Mouse (Mus musculus): ENCODE results near the gene Ehmt2.
"Not testable (repeated sequence)": the region's sequence is repeated elsewhere in the genome, so short reads cannot be mapped to it uniquely, and the experiment has no call there.

The Ehmt2 gene

GRCm38 (mm10) chr17:34893072-34893824, 5.0 kb upstream of the Ehmt2 start:
- no peak for DNase-seq

DNA sequence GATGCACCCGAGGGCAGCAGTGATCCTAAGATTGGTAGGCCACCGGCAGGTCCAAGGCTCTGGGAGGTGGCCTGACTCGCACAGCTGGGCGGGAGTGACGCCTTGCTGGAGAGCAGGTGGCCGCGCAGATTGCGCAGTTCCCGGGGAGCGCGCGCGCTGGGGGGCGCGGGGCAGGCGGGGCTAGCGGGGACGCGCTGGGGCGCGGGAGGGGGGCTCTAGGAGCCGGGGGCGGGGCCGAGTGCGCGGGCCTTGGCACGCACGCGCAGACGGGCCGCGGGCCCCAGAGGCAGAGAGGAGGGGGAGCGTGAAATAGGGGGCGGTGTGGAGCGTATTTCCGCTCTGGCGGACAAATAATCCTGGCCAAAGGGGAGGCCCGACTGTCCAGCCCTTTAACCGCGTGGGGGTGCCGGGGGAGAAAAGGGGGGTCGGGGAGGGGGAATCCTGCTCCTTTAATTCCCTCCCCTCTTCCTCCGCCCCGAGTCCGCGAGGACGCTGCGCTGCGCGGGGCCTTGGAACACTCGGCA, 4.1 kb upstream of the Ehmt2 start:
- peak; percentile 97 for DNase-seq

DNA sequence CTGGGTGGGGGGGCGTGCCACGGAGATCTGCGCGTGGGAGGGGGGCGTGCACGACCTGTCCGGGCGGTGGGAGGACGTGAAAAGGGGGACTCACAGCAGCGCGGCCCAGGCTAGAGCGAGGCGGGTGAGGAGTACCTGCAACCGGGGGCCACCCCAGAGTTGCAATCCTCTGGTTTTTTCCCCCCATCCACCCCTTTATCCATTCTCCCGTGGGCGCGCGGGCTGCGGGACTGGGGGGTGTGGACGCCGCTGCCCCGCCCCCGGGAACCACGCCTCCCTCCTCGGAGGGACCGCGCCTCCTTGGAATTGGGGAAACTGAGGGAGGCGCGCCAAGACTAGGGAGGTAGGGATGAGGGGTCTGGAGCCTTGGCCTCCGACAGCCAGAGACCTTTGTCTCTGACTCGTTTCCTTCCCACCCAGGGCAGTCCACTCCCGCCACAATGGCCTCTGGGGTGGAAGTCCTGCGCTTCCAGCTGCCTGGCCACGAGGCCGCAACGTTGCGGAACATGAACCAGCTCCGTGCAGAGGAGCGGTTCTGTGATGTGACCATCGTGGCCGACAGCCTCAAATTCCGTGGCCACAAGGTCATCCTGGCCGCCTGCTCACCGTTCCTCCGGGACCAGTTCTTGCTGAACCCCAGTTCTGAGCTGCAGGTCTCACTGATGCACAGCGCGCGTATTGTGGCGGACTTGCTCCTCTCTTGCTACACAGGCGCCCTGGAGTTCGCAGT, 3.3 kb upstream of the Ehmt2 start:
- DNase-seq: peak; percentile 64

DNA sequence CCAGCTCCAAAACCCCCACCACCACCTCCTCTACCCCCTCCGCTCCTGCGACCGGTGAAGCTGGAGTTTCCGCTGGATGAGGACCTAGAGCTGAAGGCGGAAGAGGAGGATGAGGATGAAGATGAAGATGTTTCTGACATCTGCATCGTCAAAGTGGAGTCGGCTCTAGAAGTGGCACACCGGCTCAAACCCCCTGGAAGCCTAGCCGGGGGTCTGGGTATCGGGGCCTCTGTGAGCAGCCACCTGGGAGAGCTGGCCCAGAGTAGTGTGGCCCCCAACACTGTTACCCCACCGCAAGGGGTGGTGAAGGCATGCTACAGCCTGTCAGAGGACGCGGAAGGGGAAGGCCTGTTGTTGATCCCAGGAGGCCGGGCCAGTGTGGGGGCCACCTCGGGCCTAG, 2.5 kb upstream of the Ehmt2 start:
- DNase-seq: no peak

- no peak for DNase-seq
These were observed 1.9 kb upstream of the Ehmt2 start for GRCm38 (mm10) chr17:34896366-34896765.

DNA sequence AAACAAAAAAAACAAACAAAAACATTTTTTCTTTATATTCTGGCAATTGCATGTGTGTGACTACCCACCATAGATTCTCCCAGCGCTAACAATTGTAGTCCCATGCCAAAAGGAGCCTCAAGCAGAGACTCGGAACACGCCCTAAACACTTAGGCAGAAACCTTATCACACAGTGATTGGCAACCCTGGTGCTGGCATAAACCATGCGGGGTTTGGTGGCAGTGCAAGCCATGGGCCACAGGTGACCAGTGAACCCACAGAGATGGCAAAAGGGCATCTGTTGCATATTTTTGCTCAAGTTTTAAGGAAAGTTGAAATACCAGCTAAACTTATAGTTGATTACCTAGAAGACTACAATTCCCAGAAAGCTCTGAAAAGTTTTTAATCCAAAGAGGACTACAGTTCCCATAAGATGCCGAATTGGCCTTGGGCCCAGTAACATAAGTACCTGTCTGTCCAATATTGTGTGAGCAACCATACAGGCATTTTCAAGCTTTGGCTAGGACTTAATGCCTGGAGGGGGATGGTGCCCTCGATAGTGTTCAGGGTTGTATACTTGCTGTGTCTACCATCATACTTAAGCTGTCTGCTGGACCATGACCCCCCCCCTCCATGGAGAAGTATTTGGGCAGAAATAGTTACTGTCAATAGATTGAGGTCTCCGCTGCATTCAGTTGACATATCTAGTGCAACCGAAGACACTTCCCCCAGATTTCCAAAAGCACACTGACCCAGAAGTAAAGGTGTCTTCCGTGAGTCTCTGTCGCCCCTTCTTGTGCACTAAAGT, 703 bp upstream of the Ehmt2 start:
- DNase-seq: peak; percentile 61

GRCm38 (mm10) chr17:34898706-34899052, 410 bp downstream of the Ehmt2 start:
- DNase-seq: peak; percentile 56

- DNase-seq: peak; percentile 64
These were observed 1.0 kb downstream of the Ehmt2 start for GRCm38 (mm10) chr17:34899053-34899889.

GRCm38 (mm10) chr17:34899890-34900243, 1.6 kb downstream of the Ehmt2 start:
- DNase-seq: peak; percentile 54

DNA sequence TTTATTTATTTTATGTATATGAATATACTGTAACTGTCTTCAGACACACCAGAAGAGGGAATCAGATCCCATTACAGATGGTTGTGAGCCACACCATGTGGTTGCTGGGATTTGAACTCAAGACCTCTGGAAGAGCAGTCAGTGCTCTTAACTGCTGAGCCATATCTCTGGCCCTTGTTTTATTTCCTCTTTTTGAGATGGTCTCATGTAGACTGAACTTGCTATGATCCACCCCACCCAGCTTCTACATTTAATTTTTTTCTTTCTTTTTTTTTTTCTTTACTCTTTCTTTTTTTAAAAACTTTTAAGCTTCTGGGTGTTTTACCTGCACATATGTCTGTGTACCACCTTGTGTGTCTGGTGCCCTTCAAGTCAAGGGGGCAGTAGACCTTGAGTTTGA, 2.6 kb downstream of the Ehmt2 start:
- DNase-seq: not testable (repeated sequence)

- DNase-seq: not testable (repeated sequence)
These were observed 3.7 kb downstream of the Ehmt2 start for GRCm38 (mm10) chr17:34901948-34902347.

DNA sequence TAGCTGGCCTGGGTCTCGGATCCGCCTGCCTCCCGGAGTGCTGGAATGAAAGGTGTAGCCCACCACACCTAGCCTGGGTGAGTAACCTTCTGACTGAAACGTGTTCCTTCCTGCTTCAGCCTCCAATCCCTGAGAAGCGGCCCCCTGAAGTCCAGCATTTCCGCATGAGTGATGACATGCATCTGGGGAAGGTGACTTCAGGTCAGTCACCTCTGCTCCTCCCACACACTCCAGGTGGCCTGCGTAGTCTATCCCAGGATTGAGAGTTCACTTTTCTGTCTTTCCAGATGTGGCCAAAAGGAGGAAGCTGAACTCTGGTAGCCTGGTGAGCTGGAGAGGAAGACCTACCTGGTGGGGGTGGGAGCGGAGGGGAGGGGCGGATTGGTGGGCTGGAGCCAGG, 4.6 kb downstream of the Ehmt2 start:
- no peak for DNase-seq

DNA sequence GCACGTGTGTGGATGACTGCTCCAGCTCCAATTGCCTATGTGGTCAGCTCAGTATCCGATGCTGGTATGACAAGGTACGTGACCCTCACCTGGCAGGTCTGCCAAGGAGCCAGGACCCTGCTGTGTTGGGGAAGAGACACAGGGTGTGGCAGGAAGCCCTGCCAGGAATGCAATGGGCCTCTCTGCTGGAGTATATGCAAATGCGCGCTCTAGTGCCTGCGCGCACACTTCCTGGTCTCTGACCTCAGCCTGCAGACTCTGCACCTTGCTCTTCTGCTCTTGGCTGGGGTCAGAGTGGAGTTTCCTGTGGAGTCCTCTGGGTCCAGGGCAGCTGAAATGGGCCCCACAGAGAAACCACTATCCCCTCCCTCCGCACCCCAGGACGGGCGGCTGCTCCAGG, 12.7 kb downstream of the Ehmt2 start:
- peak; percentile 63 for DNase-seq

- DNase-seq: peak; percentile 85
These were observed 13.7 kb downstream of the Ehmt2 start for GRCm38 (mm10) chr17:34911945-34912351.

GRCm38 (mm10) chr17:34913930-34914665, 15.8 kb downstream of the Ehmt2 start, which contains the start of gene Slc44a4:
Slc44a4 (plus strand) TSS chr17:34914466.
- peak; percentile 60 for DNase-seq

- DNase-seq: peak; percentile 86
These were observed 17.2 kb downstream of the Ehmt2 start for GRCm38 (mm10) chr17:34915410-34915831.

DNA sequence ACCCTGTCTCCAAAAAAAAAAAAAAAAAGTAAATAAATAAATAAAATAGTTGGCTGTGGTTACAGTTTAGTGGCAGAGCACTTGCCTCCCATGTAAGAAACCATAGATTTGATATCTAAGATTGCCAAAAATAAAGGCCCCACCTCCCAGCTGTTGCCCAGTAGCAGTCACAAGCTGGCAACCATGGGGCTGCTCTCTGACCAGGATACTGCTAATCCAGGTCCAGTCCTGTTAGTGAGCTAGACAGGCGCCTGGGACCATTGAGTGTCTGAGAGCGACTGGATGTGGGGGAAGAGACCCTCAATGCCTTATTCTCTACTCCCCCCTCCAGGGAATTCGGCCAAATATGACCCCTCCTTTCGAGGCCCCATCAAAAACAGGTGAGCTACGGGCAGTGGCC, 18.0 kb downstream of the Ehmt2 start:
- DNase-seq: no peak

GRCm38 (mm10) chr17:34917188-34917587, 18.9 kb downstream of the Ehmt2 start:
- no peak for DNase-seq

DNA sequence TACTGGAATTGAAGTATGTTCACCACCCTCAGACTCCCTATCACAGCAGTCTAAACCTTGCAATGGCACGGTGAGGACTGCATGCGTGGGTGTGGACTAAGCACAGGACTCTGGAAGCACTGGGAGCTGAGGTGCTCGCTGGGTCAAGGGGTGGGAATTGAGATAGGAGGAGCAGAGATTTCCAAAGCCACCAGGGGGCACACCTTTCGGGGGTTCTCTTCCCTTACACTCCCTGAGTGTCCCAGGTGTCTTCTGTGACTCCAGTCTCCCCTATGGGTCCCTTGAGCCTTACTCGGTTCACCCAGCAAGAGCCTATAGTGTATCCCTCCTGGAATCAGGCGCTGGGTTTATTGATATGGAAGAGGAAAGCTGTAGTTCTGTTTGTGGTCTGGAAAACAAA, 24.7 kb downstream of the Ehmt2 start:
- no peak for DNase-seq

- no peak for DNase-seq
These were observed 26.0 kb downstream of the Ehmt2 start for GRCm38 (mm10) chr17:34924258-34924657.

GRCm38 (mm10) chr17:34927306-34928019, 29.2 kb downstream of the Ehmt2 start:
- DNase-seq: no peak
